Mouse (Mus musculus) activated CD4-positive, CD25-positive, alpha-beta regulatory T cell, adult 4 months (primary cell): ENCODE results near the gene Prkcq. TPM values are rescaled to one million over a fixed set of nuclear protein-coding genes. Genes with fewer than 3 reads are reported as not detected.

Source experiments
- ATAC-seq: one replicate; pipeline ENCODE4 v1.8.0; 2017
- polyA plus RNA-seq, 2 experiments: library from polyadenylated mRNA; unstranded; fragments of 100-300 nt; shearing (Covaris generic); gene quantifications; one replicate each; pipeline ENCODE4 v1.2.1; 2017

Gene Prkcq
- polyA plus RNA-seq, 2 experiments from 2014 or later = 118 to 125 TPM

DNA sequence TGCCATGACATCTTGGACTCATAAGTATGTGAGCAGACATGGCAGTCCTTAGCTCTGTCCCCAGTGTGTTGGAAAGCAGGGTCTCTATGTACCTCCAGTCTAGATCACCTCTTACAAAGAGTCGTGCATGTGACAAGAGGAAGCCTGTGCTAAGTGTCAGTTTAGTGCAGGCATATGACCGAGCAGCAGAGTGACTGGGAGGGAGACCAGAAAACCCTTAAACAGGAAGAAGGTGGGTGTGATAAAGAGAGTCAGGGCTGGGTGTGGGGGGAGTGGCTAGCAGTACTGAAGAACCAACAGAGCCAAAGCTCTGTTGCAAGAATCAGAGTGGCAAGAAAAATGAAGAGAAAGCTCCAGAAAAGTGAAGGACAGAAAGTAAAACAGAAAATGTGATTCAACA is 15.3 kb downstream of the Prkcq start:
- peak; percentile 84 for ATAC-seq

GRCm38 (mm10) chr2:11188279-11188678 is 16.4 kb downstream of the Prkcq start:
- no peak for ATAC-seq

GRCm38 (mm10) chr2:11189150-11189767 is 17.4 kb downstream of the Prkcq start:
- ATAC-seq = no peak

- ATAC-seq = peak; percentile 36
These were observed 20.6 kb downstream of the Prkcq start for GRCm38 (mm10) chr2:11192281-11193098.

DNA sequence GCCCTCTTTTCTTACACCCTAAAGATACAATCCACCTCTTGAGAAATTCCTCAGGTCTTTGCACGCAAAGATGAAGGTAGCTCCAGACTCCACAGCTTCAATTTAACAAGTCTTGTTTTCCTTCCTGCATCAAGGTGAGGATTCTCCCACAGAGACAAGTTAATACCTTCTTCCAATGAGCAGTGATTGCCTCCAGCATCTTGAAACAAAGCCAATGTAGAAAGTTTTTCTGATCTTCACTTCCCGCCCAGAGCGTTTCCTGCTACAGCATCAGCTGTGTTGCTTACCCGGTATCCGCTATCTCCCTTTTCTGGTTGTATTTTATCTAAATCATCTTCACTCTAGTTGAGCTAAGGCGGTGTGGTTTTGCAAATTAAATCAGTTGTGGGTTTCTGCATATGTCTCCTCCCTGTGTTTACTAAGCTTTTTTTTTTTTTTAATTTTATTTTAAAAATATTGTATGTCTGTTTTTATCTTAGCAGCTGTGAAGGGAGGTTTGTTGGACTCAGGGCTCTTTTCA is 21.3 kb downstream of the Prkcq start:
- ATAC-seq = peak; percentile 65

- ATAC-seq = peak; percentile 48
These were observed 22.9 kb downstream of the Prkcq start for GRCm38 (mm10) chr2:11194732-11195340.

DNA sequence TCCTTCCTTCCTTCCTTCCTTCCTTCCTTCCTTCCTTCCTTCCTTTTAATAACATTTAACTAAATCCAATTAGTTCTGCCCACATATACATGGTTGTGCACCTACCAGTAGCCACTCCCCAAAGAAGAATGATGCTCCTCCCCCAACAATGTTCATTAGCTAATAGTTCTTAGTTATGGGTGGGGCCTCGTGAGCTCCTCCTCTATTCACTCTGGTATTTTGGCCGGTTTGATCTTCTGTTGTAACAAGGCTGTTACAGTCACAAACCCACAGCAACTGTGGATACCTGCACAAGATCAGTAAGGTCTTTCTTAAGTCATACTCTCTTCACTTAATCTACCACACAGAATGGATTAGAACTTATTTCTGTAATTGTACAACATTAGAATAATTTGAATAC is 24.2 kb downstream of the Prkcq start:
- ATAC-seq = no peak

DNA sequence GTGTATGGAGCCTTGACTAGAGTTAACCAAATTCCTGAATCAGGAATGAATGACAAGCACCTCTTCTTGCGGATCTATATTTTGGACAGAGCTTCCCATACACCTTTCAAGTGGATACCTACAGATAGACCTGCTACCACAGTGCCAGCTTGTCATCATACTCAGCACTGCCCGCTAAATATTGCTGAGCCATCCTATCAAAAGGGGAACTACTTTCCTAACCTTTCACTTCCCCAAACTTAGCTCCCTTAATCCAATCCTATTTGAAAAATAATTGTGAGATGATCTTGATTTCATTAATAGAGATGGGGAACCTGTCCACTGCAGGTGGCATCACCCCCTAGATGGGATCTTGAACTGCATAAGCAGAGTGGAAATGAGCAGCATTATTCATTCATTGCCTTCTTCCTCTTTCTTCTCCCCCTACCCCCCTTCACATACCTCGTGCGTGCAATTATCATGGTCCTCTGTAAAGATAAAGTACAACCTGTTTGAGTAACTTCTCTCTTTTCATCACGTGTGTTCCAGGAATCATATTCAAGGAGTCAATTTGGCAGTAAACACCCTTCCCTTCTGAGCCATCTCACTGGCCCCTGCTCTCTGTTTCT is 25.1 kb downstream of the Prkcq start:
- ATAC-seq = no peak

DNA sequence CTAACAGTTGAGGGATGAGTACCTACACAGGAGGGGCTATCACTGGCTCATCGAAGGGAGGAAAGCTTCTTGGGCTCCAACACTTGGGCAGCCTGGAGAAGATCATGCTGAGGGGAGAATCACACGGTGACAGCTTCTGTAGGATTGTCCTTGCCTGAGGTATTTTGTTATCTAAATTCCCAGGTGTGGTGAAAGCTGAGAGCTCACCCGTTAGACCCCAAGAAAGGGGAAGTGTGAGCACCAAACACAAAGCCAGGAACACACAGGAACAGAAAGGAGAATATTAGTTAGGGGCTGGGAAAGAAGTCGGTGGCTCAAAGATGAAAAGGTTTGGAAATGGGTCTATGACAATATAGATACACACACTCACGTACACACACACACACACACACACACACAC is 27.7 kb downstream of the Prkcq start:
- no peak for ATAC-seq

GRCm38 (mm10) chr2:11202841-11203240 is 30.9 kb downstream of the Prkcq start:
- ATAC-seq = peak; percentile 11

GRCm38 (mm10) chr2:11203261-11203660 is 31.4 kb downstream of the Prkcq start:
- peak; percentile 31 for ATAC-seq

- ATAC-seq = peak; percentile 82
These were observed 32.3 kb downstream of the Prkcq start for GRCm38 (mm10) chr2:11204232-11204631.

DNA sequence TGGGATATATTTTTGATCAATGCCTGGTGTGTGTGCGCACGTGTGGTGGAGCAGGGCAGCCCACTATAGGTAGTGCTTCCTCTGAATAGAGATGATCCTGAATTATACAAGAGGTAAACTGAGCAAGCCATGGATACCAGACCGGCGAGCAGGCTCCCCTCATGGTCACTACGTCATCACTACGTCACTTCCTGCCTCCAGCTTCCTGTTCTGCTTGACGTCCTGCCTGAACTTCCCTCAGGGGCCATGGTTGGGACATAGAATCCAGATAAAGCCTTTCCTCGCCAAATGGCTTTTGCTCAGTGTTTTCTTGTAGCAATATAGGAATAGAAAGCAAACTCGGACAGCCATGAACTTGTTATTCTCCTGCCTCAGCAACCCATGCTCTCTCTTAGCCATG is 33.1 kb downstream of the Prkcq start:
- ATAC-seq = peak; percentile 19

DNA sequence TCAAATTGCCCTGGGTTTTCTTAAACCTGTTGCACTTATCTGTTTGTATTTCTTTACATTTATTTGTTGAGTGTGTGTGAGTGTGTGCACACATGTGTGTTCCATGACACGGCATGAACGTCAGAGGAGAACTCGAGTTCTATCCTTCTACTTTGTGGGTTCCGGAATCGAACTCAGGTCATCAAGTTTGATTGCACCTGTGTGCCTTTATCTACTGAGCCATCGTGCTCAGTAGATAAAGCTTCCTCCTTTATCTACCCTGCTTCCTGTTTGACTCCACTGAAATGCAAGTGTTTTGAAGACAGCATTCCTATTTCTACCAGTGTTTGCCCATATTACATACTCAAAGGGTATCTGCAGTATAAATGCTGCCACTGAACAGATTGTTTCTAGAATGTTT is 33.8 kb downstream of the Prkcq start:
- peak; percentile 8 for ATAC-seq

- peak; percentile 7 for ATAC-seq
These were observed 36.4 kb downstream of the Prkcq start for GRCm38 (mm10) chr2:11208263-11208662.

GRCm38 (mm10) chr2:11209335-11209734 is 37.4 kb downstream of the Prkcq start:
- no peak for ATAC-seq

GRCm38 (mm10) chr2:11210241-11210916 is 38.5 kb downstream of the Prkcq start:
- no peak for ATAC-seq

GRCm38 (mm10) chr2:11211961-11212562 is 40.2 kb downstream of the Prkcq start:
- peak; percentile 46 for ATAC-seq

- ATAC-seq = peak; percentile 30
These were observed 44.5 kb downstream of the Prkcq start for GRCm38 (mm10) chr2:11216421-11216820.

DNA sequence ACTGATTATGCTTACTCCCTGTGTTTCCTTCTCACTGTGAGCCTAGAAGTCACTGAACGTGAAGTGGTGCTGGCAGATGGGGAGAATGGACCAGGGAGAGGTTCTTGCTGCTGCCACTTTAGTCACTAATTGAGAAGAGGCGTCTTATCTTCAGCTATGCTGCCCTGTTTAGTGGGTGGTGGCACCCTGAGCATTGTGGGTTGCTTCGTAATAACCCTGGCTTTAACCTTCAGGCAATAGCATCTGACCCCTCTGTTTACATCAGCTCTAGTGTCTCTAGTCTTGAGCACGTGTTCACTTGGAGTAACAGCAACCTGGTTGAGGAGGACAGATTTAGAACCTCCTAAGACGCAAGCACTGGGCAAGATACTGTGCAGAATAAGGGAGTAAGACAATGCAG is 44.9 kb downstream of the Prkcq start:
- no peak for ATAC-seq

- peak; percentile 85 for ATAC-seq
These were observed 46.2 kb downstream of the Prkcq start for GRCm38 (mm10) chr2:11218122-11218521.

DNA sequence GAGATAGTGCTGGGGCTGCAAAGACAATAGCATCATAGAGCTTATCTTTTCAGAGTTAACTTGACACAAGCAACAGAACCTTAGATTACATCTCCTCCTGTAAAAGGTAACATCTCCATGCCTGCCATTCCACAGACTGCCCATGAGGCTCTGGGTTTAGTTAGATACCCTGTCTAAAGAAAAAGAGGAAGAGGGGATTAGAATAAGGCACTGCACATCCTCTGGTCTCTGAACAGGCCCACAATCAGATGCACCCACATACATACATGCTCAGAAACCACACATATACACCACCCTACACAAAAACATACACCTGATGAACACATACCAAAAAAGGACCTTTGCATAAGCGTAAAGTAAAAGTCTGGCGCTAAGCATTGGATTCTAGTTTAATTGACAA is 47.4 kb downstream of the Prkcq start:
- no peak for ATAC-seq
